Mouse (Mus musculus): Measurements from ENCODE around the gene Kdsr. TPM values are rescaled to one million over a fixed set of nuclear protein-coding genes. Genes with fewer than 3 reads are reported as not detected.
A peak's percentile ranks its signal among the peaks of the same experiment; 100 is the strongest.

Gene Kdsr
- polyA plus RNA-seq, 1 experiment = 18.7 TPM

DNA sequence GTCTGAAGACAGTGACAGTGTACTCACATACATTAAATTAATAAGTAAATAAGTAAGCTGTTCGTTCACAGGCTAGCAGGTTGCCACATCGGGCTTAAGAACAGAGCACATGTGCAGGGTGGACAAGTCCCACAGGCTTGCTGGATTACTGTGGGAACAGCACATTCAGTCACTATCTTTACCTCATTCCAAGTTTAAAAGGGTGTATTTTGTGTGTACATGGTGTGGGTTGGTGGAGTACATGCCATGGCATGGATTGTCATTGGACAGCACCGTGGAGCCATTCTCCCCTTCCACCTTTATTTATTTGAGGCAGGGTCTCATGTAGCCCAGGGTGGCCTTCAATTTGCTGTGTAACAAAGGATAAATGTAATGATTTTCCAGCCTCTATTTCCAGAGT is 43.4 kb downstream of the Kdsr start:
- TF ChIP-seq CTCF (IDR thresholded peaks at IDR 0.05; ENCODE audit: extremely low read depth, insufficient read depth, low read length) (0 out of 2 replicates have a peak, but pooled peaks have one; percentile 0), POLR2A (IDR thresholded peaks at IDR 0.05; ENCODE audit: extremely low read depth, insufficient read depth, low read length) (no peak)
- H3K4me1 ChIP-seq (ENCODE audit: control insufficient read depth, insufficient read depth, low read length) = 0 out of 2 replicates have a peak, but pooled peaks cover 1% of the 10 kb centered on the region
- H3K27ac ChIP-seq (ENCODE audit: insufficient read depth, low read length) = no peak overlapping the region

DNA sequence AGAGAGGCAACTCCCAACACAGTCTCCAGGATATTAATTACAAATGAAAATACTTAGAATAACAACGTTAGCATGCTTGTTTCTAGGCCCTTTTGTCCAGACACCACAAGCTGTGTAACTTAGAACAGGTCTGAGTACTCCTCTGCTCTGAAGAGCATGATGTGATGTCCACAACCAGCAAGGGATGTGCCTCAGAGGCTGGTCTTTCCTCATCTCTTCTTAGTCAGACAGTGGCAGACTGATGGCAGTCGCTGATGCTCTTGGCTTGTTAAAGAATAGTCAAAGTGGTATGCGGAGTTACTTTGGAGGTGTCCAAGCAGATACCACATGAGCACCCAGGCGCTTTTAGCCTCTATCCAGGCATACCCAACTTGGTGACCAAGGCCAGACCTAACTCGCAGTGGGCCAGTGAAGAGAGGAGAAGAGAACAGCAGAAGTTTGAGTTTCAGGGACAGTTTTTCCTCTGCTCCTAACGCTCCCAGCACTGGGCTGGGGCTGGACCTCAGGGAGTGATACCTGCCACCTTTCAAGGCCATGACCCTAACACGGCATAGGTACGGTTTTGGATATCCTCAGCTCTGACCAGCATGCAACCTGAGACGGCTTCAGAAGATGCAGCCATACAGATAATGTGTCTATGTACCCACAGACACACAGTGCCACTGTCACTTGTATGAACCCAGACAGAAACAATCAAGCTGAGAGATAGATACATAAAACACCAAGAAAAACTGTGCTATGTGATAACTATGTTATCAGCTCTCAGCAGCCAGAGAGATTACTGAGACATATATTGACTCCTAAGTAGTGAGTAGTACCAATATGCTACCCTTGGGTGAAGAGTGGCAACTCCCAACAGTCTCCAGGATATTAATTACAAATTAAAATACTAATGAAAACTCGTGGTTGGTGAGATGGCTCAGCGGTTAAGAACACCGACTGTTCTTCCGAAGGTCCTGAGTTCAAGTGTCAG is 44.1 kb downstream of the Kdsr start:
- Histone ChIP-seq H3K4me3 (ENCODE audit: insufficient read depth, low read length) (no peak overlapping the region; the same call in 1 of the 2 replicates), H3K4me1 (ENCODE audit: control insufficient read depth, insufficient read depth, low read length) (0 out of 2 replicates have a peak, but pooled peaks cover 1% of the 10 kb centered on the region), H3K27ac (ENCODE audit: insufficient read depth, low read length) (no peak overlapping the region)
- no peak for TF ChIP-seq POLR2A (IDR thresholded peaks at IDR 0.05; ENCODE audit: extremely low read depth, insufficient read depth, low read length)
- no peak for TF ChIP-seq CTCF (IDR thresholded peaks at IDR 0.05; ENCODE audit: extremely low read depth, insufficient read depth, low read length)

More for the DNA sequence above, 43.4 kb downstream of the Kdsr start:
- H3K4me3 ChIP-seq (ENCODE audit: insufficient read depth, low read length) = no peak overlapping the region

DNA sequence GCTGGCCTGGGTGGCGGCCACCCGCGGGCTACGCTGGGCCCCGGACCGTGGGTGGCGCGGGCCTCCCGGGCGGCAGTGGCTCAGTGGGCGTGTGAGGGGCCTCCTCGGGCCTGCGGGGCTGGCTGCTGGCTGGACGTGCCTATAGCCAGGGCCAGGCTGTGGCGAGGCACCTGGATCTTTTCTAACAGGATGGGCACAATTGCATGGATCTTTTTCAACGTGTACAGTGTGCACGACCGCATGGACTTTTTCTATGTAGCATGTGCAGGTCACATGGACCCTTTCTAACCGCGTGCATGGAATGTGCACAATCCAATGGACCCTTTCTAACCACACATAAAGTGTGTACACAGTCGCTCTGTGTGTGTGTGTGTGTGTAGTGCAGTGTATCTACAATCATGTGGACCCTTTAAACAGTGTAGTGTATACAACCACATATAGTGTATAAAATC is 45.0 kb downstream of the Kdsr start:
- Histone ChIP-seq H3K4me1 (ENCODE audit: control insufficient read depth, insufficient read depth, low read length) (0 out of 2 replicates have a peak, but pooled peaks cover 1% of the 10 kb centered on the region), H3K4me3 (ENCODE audit: insufficient read depth, low read length) (peak overlapping the region; percentile 77), H3K27ac (ENCODE audit: insufficient read depth, low read length) (no peak overlapping the region)
- TF ChIP-seq POLR2A (IDR thresholded peaks at IDR 0.05; ENCODE audit: extremely low read depth, insufficient read depth, low read length) (no peak), CTCF (IDR thresholded peaks at IDR 0.05; ENCODE audit: extremely low read depth, insufficient read depth, low read length) (no peak)

DNA sequence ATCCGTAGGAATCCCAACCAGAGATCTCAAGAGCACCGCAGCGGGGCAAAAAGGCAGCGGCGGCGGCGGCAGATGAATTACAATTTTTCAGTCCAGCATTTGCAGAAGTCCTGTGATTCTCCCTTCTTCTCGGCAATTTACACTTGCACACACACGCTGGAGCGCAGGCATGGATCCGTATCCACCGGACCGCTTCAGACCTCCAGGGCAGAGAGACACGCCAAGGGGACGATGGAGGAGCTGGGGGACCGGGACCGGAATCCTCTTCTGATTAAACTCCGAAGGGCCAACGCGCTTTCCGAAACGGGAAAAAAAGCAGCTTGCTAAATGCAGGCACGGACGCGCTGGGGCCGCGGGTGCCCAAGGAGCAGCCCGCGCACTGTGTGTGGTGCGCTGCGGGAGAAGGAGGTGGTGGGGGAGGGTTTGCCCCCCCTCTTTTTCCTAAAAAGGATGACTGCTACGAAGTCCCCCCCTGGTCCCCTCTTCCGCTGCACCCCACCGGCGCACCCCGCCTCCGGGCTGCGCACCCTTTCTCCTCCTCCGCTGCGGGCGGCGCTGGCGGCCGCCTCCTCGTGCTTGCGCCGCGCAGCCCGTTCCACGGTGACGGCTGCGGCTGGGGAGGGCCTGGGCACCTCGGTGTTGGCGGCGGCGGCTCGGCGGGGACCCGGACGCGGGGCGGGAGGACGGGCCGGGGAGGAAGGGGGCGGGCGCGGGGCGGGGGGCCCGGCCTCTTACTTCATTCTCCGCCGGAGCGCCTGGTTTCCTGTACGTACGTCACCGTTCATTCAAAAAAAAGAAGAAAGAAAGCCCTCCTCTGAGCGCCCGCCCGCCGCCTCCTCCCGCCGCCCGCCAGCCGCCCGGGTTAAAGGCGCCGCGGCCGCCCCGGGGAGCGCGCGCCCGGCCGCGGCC is 45.7 kb downstream of the Kdsr start, which contains the start of gene Bcl2:
Gene Bcl2 (minus strand): TSS at position 654 of the 909 bp plus-strand sequence.
- 0 out of 2 replicates have a peak, but pooled peaks cover 1% of the 10 kb centered on the region for H3K4me1 ChIP-seq (ENCODE audit: control insufficient read depth, insufficient read depth, low read length)
- no peak for TF ChIP-seq POLR2A (IDR thresholded peaks at IDR 0.05; ENCODE audit: extremely low read depth, insufficient read depth, low read length)
- no peak for TF ChIP-seq CTCF (IDR thresholded peaks at IDR 0.05; ENCODE audit: extremely low read depth, insufficient read depth, low read length)
- H3K4me3 ChIP-seq (ENCODE audit: insufficient read depth, low read length) = peak within 1 kb of the TSS; percentile 77
- H3K27ac ChIP-seq (ENCODE audit: insufficient read depth, low read length) = peak within 1 kb of the TSS; percentile 64; the same call in 1 of the 2 replicates

DNA sequence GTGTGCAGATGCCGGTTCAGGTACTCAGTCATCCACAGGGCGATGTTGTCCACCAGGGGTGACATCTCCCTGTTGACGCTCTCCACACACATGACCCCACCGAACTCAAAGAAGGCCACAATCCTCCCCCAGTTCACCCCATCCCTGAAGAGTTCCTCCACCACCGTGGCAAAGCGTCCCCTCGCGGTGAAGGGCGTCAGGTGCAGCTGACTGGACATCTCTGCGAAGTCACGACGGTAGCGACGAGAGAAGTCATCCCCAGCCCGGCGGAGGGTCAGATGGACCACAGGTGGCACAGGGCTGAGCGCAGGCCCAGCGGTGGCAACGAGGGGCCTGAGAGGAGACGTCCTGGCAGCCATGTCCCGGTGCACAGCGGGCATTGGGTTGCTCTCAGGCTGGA is 47.2 kb downstream of the Kdsr start:
- Histone ChIP-seq H3K4me3 (ENCODE audit: insufficient read depth, low read length) (peak overlapping the region; percentile 77), H3K27ac (ENCODE audit: insufficient read depth, low read length) (no peak overlapping the region)
- TF ChIP-seq POLR2A (IDR thresholded peaks at IDR 0.05; ENCODE audit: extremely low read depth, insufficient read depth, low read length) (no peak), CTCF (IDR thresholded peaks at IDR 0.05; ENCODE audit: extremely low read depth, insufficient read depth, low read length) (peak; percentile 67)

DNA sequence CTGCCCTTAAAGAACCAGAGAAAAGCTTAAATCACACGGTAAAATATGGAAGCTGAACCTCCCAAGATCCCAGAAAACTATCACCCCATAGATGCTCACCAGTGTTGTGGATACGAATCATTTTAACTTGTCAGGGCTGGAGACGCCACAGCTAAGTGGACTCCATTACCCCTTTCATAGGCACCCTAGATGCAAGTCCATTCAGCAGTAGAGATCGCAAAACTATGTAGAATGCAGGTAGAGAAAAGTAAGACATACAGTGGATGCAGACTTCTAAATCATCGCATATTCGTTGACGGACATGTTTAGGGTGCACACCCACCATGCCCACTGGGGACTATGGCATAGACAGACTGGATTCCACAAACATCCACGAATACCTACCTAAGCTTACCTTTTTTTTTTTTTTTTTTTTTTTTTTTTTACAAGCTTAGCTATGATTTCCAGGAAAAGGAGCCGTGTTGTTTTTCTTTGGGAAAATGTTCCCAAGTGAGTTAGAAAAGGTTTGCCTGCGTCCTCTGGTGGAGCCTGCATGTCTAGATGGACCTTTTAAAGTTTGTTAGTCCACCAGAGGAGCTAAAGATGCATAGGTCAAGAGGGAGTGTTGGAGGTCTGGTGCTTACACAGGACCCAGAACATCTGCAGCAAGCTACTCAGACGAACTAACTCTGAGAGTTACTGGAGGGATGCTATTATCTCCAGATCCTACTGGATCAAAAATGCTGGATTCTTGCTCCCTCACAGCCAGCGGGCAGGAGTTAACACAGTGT is 48.0 kb downstream of the Kdsr start:
- Histone ChIP-seq H3K27ac (ENCODE audit: insufficient read depth, low read length) (no peak overlapping the region), H3K4me1 (ENCODE audit: control insufficient read depth, insufficient read depth, low read length) (peaks cover 1% of the 10 kb centered on the region), H3K4me3 (ENCODE audit: insufficient read depth, low read length) (peak overlapping the region; percentile 77)
- TF ChIP-seq POLR2A (IDR thresholded peaks at IDR 0.05; ENCODE audit: extremely low read depth, insufficient read depth, low read length) (no peak), CTCF (IDR thresholded peaks at IDR 0.05; ENCODE audit: extremely low read depth, insufficient read depth, low read length) (peak; percentile 15; the same call in 1 of the 2 replicates)

More for the DNA sequence above, 47.2 kb downstream of the Kdsr start:
- 0 out of 2 replicates have a peak, but pooled peaks cover 1% of the 10 kb centered on the region for H3K4me1 ChIP-seq (ENCODE audit: control insufficient read depth, insufficient read depth, low read length)

DNA sequence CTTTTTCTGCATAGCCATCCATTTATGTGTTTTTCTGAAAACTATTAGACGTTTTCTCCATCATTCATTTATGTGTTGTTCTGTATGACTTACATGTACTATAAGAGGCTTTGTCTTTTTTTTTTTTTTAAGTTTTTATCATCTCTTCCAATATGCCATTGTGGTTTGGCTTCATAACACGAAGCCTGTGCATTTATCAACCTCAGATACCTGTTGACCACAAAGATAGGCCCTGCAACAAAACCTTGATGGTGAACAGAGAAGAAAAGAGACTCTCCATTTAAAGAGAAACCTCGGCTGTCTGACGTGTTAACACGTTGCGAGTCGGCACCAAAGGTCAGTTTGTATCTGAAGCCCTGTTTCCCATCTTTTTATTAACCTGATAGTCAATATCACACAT is 49.3 kb downstream of the Kdsr start:
- no peak for TF ChIP-seq CTCF (IDR thresholded peaks at IDR 0.05; ENCODE audit: extremely low read depth, insufficient read depth, low read length)
- no peak for TF ChIP-seq POLR2A (IDR thresholded peaks at IDR 0.05; ENCODE audit: extremely low read depth, insufficient read depth, low read length)
- peaks cover 1% of the 10 kb centered on the region for H3K4me1 ChIP-seq (ENCODE audit: control insufficient read depth, insufficient read depth, low read length)
- no peak overlapping the region for H3K4me3 ChIP-seq (ENCODE audit: insufficient read depth, low read length)
- H3K27ac ChIP-seq (ENCODE audit: insufficient read depth, low read length) = no peak overlapping the region

DNA sequence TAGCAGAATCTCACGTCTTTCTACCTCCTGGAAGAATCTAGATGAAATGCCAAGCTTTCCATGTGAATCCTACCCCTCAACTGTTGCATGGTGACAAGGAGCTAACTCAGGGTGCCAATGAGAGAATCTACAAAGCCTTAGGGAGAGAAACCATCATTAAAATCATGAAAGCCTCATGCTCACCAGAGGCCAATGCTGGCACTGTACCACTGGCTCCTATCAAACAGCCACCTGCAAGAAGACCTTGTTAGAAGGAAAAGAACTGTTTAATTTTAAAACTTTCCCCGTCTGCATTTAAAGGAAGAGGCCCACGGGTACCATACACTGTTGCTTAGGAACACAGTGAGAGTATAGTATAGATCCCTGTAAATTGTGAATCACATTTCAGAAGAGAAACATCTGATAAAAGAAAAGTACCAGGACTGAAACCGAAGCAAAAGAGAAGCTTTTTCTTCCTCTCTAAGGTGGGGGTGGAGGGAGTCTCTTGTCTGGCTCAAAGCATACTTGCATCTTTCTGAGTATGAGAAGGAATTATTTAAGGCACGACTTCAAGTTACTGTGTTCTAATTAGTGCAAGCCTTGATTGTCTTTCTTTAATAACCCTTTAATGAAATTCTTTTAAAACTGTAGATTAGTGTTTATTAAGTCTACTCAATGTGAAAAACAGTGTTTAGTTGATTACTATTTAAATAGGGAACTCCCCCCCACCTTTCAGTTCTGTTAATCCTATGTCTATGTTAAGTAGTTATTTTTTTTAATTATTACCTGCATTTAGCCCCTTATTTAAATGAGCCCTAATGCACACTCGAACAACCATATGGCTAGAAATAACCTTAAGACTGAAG is 52.3 kb downstream of the Kdsr start:
- TF ChIP-seq POLR2A (IDR thresholded peaks at IDR 0.05; ENCODE audit: extremely low read depth, insufficient read depth, low read length) = no peak
- no peak for TF ChIP-seq CTCF (IDR thresholded peaks at IDR 0.05; ENCODE audit: extremely low read depth, insufficient read depth, low read length)
- Histone ChIP-seq H3K4me1 (ENCODE audit: control insufficient read depth, insufficient read depth, low read length) (no peaks in the 10 kb centered on the region; the same call in none of the 2 replicates), H3K27ac (ENCODE audit: insufficient read depth, low read length) (no peak overlapping the region), H3K4me3 (ENCODE audit: insufficient read depth, low read length) (no peak overlapping the region)
